Mouse (Mus musculus) intestine, embryonic 14.5 days (tissue): ENCODE results near the gene Ptafr. TPM values are rescaled to one million over a fixed set of nuclear protein-coding genes. Genes with fewer than 3 reads are reported as not detected.
"Not testable (repeated sequence)": the region's sequence is repeated elsewhere in the genome, so short reads cannot be mapped to it uniquely, and the experiment has no call there.

ENCODE experiments used
- ATAC-seq: fragments of 200-750 bp; cut with Nextera tagmentation; replicated peaks from 2 replicates; pipeline ENCODE4 v1.8.0; 2017; ENCODE audit warnings: low read depth, moderate number of reproducible peaks, moderate TSS enrichment, moderate library complexity; ENCODE audit not compliant: low FRiP score, low TSS enrichment
- DNase-seq: peaks from one replicate; pipeline ENCODE4 v3.0.0-alpha.2; 2018; ENCODE audit warnings: low spot score
- H3K27ac ChIP-seq: fragments of 300-500 bp; sonication (generic); 2 replicates; pipeline ENCODE4 v1.5.1; 2014; ENCODE audit warnings: low read depth, mild to moderate bottlenecking, control low read depth
- H3K27me3 ChIP-seq: fragments of 300-500 bp; sonication (generic); replicated peaks from 2 replicates; pipeline ENCODE4 v1.6.1; 2014; ENCODE audit warnings: low read length, control low read depth; ENCODE audit not compliant: control insufficient read depth, insufficient read depth
- H3K36me3 ChIP-seq: fragments of 300-500 bp; sonication (generic); 2 replicates; pipeline ENCODE4 v1.6.1; 2014; ENCODE audit warnings: low read length, control low read depth; ENCODE audit not compliant: control insufficient read depth, insufficient read depth
- H3K4me1 ChIP-seq: fragments of 300-500 bp; sonication (generic); replicated peaks from 2 replicates; pipeline ENCODE4 v1.6.1; 2014; ENCODE audit warnings: low read length, control low read depth, mixed read lengths; ENCODE audit not compliant: control insufficient read depth, insufficient read depth
- H3K4me2 ChIP-seq: fragments of 300-500 bp; sonication (generic); 2 replicates; pipeline ENCODE4 v1.6.1; 2014; ENCODE audit warnings: low read length
- H3K4me3 ChIP-seq: fragments of 300-500 bp; sonication (generic); 2 replicates; pipeline ENCODE4 v1.5.1; 2014; ENCODE audit warnings: low read depth, low read length, control low read depth, mixed read lengths
- H3K9ac ChIP-seq: fragments of 300-500 bp; sonication (generic); 2 replicates; pipeline ENCODE4 v1.6.1; 2014; ENCODE audit warnings: mild to moderate bottlenecking, low read length
- H3K9me3 ChIP-seq: fragments of 300-500 bp; sonication (generic); 2 replicates; pipeline ENCODE4 v1.6.1; 2016; ENCODE audit warnings: low read length, control low read depth; ENCODE audit not compliant: control insufficient read depth
- WGBS: fragments of 180-500 bp; shearing (Covaris S2); extraction: QIAGEN DNeasy Blood & Tissue Kit; methylation state at CpG from one replicate; pipeline ENCODE4 v1.1.7; 2014; 5-methylcytosine and 5-hydroxymethylcytosine counted together
- polyA plus RNA-seq: library from polyadenylated mRNA; unstranded; fragments of >200 nt; fragmentation: Nextera tagmentation; extraction: Ambion mirVana; gene quantifications from 2 replicates; pipeline ENCODE4 v1.2.1, GENCODE M21; 2014

The Ptafr gene
- polyA plus RNA-seq, 1 experiment from 2014 or later, result 0.57 TPM

- no peak overlapping the region for H3K4me3 ChIP-seq
- WGBS, result 32% methylated on average over 4 of the region's 4 CpGs
- ATAC-seq (no peak), DNase-seq (no peak)
- H3K9ac ChIP-seq, result no peak overlapping the region
- no peaks in the 10 kb centered on the region for H3K36me3 ChIP-seq
- no peak overlapping the region for H3K27ac ChIP-seq
- H3K4me1 ChIP-seq, result no peaks in the 10 kb centered on the region
- no peaks in the 10 kb centered on the region for H3K9me3 ChIP-seq
- H3K27me3 ChIP-seq, result no peaks in the 10 kb centered on the region
- no peak overlapping the region for H3K4me2 ChIP-seq
Measured at GRCm38 (mm10) chr4:132594191-132594590, 30.3 kb downstream of the Ptafr start.

- Histone ChIP-seq H3K4me3 (no peak overlapping the region), H3K9me3 (no peaks in the 10 kb centered on the region), H3K9ac (no peak overlapping the region), H3K4me1 (no peaks in the 10 kb centered on the region), H3K4me2 (no peak overlapping the region), H3K27ac (no peak overlapping the region), H3K36me3 (no peaks in the 10 kb centered on the region), H3K27me3 (no peaks in the 10 kb centered on the region)
- DNase-seq (no peak), ATAC-seq (no peak)
- WGBS, result 88% methylated on average over 2 of the region's 2 CpGs
Measured at GRCm38 (mm10) chr4:132598861-132599260, 35.0 kb downstream of the Ptafr start.

GRCm38 (mm10) chr4:132599764-132600163, 35.9 kb downstream of the Ptafr start:
- Histone ChIP-seq H3K27ac (no peak overlapping the region), H3K4me2 (no peak overlapping the region), H3K27me3 (no peaks in the 10 kb centered on the region), H3K4me3 (no peak overlapping the region), H3K9me3 (no peaks in the 10 kb centered on the region), H3K4me1 (no peaks in the 10 kb centered on the region), H3K36me3 (no peaks in the 10 kb centered on the region), H3K9ac (no peak overlapping the region)
- ATAC-seq (no peak), DNase-seq (no peak)
- 68% methylated on average over 3 of the region's 3 CpGs for whole genome bisulfite sequencing

GRCm38 (mm10) chr4:132600465-132600864, 36.6 kb downstream of the Ptafr start:
- H3K4me2 ChIP-seq, result no peak overlapping the region
- H3K4me1 ChIP-seq, result no peaks in the 10 kb centered on the region
- no peak for ATAC-seq

GRCm38 (mm10) chr4:132601242-132601641, 37.4 kb downstream of the Ptafr start:
- 94% methylated on average over 4 of the region's 5 CpGs for WGBS
- H3K9ac ChIP-seq, DNase-seq, H3K4me1 ChIP-seq, H3K9me3 ChIP-seq, H3K4me2 ChIP-seq, ATAC-seq, H3K27me3 ChIP-seq, H3K36me3 ChIP-seq, H3K4me3 ChIP-seq, H3K27ac ChIP-seq: not testable (repeated sequence)

More at GRCm38 (mm10) chr4:132600465-132600864, 36.6 kb downstream of the Ptafr start:
- DNase-seq, result no peak
- no peaks in the 10 kb centered on the region for H3K36me3 ChIP-seq
- H3K9ac ChIP-seq, result no peak overlapping the region
- H3K27ac ChIP-seq, result no peak overlapping the region
- WGBS, result 83% methylated on average over 6 of the region's 6 CpGs
- H3K9me3 ChIP-seq, result no peaks in the 10 kb centered on the region
- H3K27me3 ChIP-seq, result no peaks in the 10 kb centered on the region
- no peak overlapping the region for H3K4me3 ChIP-seq

GRCm38 (mm10) chr4:132603468-132603867, 39.6 kb downstream of the Ptafr start:
- Histone ChIP-seq H3K4me3 (no peak overlapping the region), H3K36me3 (no peaks in the 10 kb centered on the region)

GRCm38 (mm10) chr4:132605816-132606215, 41.9 kb downstream of the Ptafr start:
- DNase-seq (no peak), ATAC-seq (no peak)
- 57% methylated on average over 5 of the region's 5 CpGs for WGBS
- Histone ChIP-seq H3K4me2 (no peak overlapping the region), H3K4me3 (no peak overlapping the region), H3K4me1 (0 out of 2 replicates have a peak, but pooled peaks cover 4% of the 10 kb centered on the region), H3K27me3 (no peaks in the 10 kb centered on the region), H3K9me3 (no peaks in the 10 kb centered on the region), H3K36me3 (no peaks in the 10 kb centered on the region), H3K9ac (no peak overlapping the region), H3K27ac (no peak overlapping the region)

More at GRCm38 (mm10) chr4:132603468-132603867, 39.6 kb downstream of the Ptafr start:
- Histone ChIP-seq H3K9me3 (no peaks in the 10 kb centered on the region), H3K9ac (no peak overlapping the region), H3K27ac (no peak overlapping the region), H3K4me2 (no peak overlapping the region), H3K27me3 (no peaks in the 10 kb centered on the region), H3K4me1 (0 out of 2 replicates have a peak, but pooled peaks cover 4% of the 10 kb centered on the region)
- WGBS, result 86% methylated on average over 4 of the region's 4 CpGs
- no peak for DNase-seq
- no peak for ATAC-seq

- H3K4me1 ChIP-seq, result 0 out of 2 replicates have a peak, but pooled peaks cover 4% of the 10 kb centered on the region
- H3K4me2 ChIP-seq, result no peak overlapping the region
- no peak for DNase-seq
- no peak overlapping the region for H3K9ac ChIP-seq
- H3K4me3 ChIP-seq, result no peak overlapping the region
- WGBS, result 40% methylated on average over 4 of the region's 4 CpGs
- H3K36me3 ChIP-seq, result no peaks in the 10 kb centered on the region
- H3K27me3 ChIP-seq, result no peaks in the 10 kb centered on the region
- no peak overlapping the region for H3K27ac ChIP-seq
- no peaks in the 10 kb centered on the region for H3K9me3 ChIP-seq
- no peak for ATAC-seq
Measured at GRCm38 (mm10) chr4:132608147-132608546, 44.3 kb downstream of the Ptafr start.

- no peak overlapping the region for H3K9ac ChIP-seq
- H3K36me3 ChIP-seq, result no peaks in the 10 kb centered on the region
- H3K27ac ChIP-seq, result no peak overlapping the region
- ATAC-seq (no peak), DNase-seq (no peak)
- 0 out of 2 replicates have a peak, but pooled peaks cover 4% of the 10 kb centered on the region for H3K4me1 ChIP-seq
- no peaks in the 10 kb centered on the region for H3K27me3 ChIP-seq
- 0 out of 2 replicates have a peak, but pooled peaks cover 2% of the 10 kb centered on the region for H3K9me3 ChIP-seq
- whole genome bisulfite sequencing, result 71% methylated on average over 3 of the region's 3 CpGs
- H3K4me2 ChIP-seq, result no peak overlapping the region
- no peak overlapping the region for H3K4me3 ChIP-seq
Measured at GRCm38 (mm10) chr4:132610301-132610984, 46.6 kb downstream of the Ptafr start.
